10 mouse cellular contexts compared by ENCODE assay signal in genomic region chr12:112435295-112436110, GRCm38 (mm10). TPM values are rescaled to one million over a fixed set of nuclear protein-coding genes. Genes with fewer than 3 reads are reported as not detected.
DNase-seq lines count a peak whose midpoint lies in the region; ATAC-seq and TF ChIP-seq lines count a peak whose summit lies in the region.
"Had no signal": no experiment of that assay in that cellular context is flagged by ENCODE, and none has a peak within 500 bp of the region (broad histone marks: within the 10 kb centered on the region; RNA-seq: fewer than 3 reads in every experiment).

No protein-coding gene starts in this region.

- no peaks in the 10 kb centered on the region for H3K4me1 ChIP-seq in lung, embryonic 14.5 days (ENCODE audit: insufficient read depth)
- peaks cover 4% of the 10 kb centered on the region; the same call in 1 of the 2 replicates for H3K4me1 ChIP-seq in embryonic facial prominence, embryonic 11.5 days (ENCODE audit: control insufficient read depth, insufficient read depth, low read length)
- peaks cover 22% of the 10 kb centered on the region for H3K4me1 ChIP-seq in hindbrain, embryonic 16.5 days (ENCODE audit: control insufficient read depth, insufficient read depth, low read depth, low read length)
- peaks cover 25% of the 10 kb centered on the region for H3K4me1 ChIP-seq in olfactory bulb, adult 2 months (ENCODE audit: control insufficient read depth, insufficient read depth, low read length)
- no peaks in the 10 kb centered on the region for H3K4me1 ChIP-seq in liver, embryonic 12.5 days

- ATAC-seq in lung, embryonic 14.5 days (ENCODE audit: insufficient read depth) = no peak
- peak; percentile 48; the same call in 1 of the 2 replicates for ATAC-seq in embryonic facial prominence, embryonic 11.5 days (replicated peaks; ENCODE audit: insufficient number of reproducible peaks, low FRiP score, low TSS enrichment, low read depth)
- peak; percentile 70 for ATAC-seq in hindbrain, embryonic 16.5 days
- no peak for ATAC-seq in liver, embryonic 12.5 days

- WGBS in lung, embryonic 14.5 days = 61% methylated on average over 21 of the region's 21 CpGs
- 52% methylated on average over 21 of the region's 21 CpGs for WGBS in embryonic facial prominence, embryonic 11.5 days
- 26% methylated on average over 21 of the region's 21 CpGs for WGBS in hindbrain, embryonic 16.5 days
- 28% methylated on average over 21 of the region's 21 CpGs for WGBS in olfactory bulb, adult 2 months
- 62% methylated on average over 21 of the region's 21 CpGs for WGBS in liver, embryonic 12.5 days (ENCODE audit: insufficient replicate concordance)

- H3K9ac ChIP-seq in lung, embryonic 14.5 days = no peak overlapping the region
- H3K9ac ChIP-seq in embryonic facial prominence, embryonic 11.5 days (replicated peaks; ENCODE audit: low read length) = no peak overlapping the region
- H3K9ac ChIP-seq in hindbrain, embryonic 16.5 days (ENCODE audit: low read depth, low read length) = peak overlapping the region; percentile 15; the same call in 1 of the 2 replicates
- no peak overlapping the region for H3K9ac ChIP-seq in liver, embryonic 12.5 days

- no peak overlapping the region for H3K4me3 ChIP-seq in lung, embryonic 14.5 days (ENCODE audit: low read depth, low read length)
- no peak overlapping the region for H3K4me3 ChIP-seq in embryonic facial prominence, embryonic 11.5 days (ENCODE audit: low read depth, low read length)
- H3K4me3 ChIP-seq in hindbrain, embryonic 16.5 days (ENCODE audit: low read length) = no peak overlapping the region
- no peak overlapping the region for H3K4me3 ChIP-seq in olfactory bulb, adult 2 months (ENCODE audit: insufficient read depth, low read depth, low read length)
- H3K4me3 ChIP-seq in liver, embryonic 12.5 days = no peak overlapping the region
- H3K4me3 ChIP-seq: erythroblast, embryonic 14.5 days had no signal

- H3K27ac ChIP-seq in lung, embryonic 14.5 days (ENCODE audit: low read depth) = no peak overlapping the region
- H3K27ac ChIP-seq in embryonic facial prominence, embryonic 11.5 days (replicated peaks; ENCODE audit: low read depth, low read length) = 0 out of 2 replicates have a peak overlapping the region, but pooled peaks have one; percentile 47
- peak overlapping the region; percentile 58 for H3K27ac ChIP-seq in hindbrain, embryonic 16.5 days (ENCODE audit: low read depth, low read length)
- H3K27ac ChIP-seq in olfactory bulb, adult 2 months (ENCODE audit: insufficient read depth, low read depth, low read length) = peak overlapping the region; percentile 42
- no peak overlapping the region for H3K27ac ChIP-seq in liver, embryonic 12.5 days

- TF ChIP-seq POLR2A in olfactory bulb, adult 2 months (IDR thresholded peaks at IDR 0.05; ENCODE audit: insufficient read depth, low read depth, low read length) = no peak

- no peak for TF ChIP-seq CTCF in lung, embryonic 14.5 days (IDR thresholded peaks at IDR 0.05; ENCODE audit: low read depth)
- TF ChIP-seq CTCF in olfactory bulb, adult 2 months (IDR thresholded peaks at IDR 0.05; ENCODE audit: insufficient read depth, low read depth, low read length) = no peak

- peak; percentile 7 for DNase-seq in lung, embryonic 14.5 days
- no peak for DNase-seq in lung, adult 18-20 months
- peak; percentile 24 for DNase-seq in embryonic facial prominence, embryonic 11.5 days (ENCODE audit: low spot score)
- no peak for DNase-seq in kidney, postnatal 36 days
- no peak for DNase-seq in spleen, postnatal 14 days (ENCODE audit: low spot score in 2 of 2)

- H3K27me3 ChIP-seq in lung, embryonic 14.5 days (ENCODE audit: insufficient read depth, low read length) = no peaks in the 10 kb centered on the region
- H3K27me3 ChIP-seq in embryonic facial prominence, embryonic 11.5 days (ENCODE audit: control insufficient read depth, insufficient read depth, low read length) = no peaks in the 10 kb centered on the region
- H3K27me3 ChIP-seq in hindbrain, embryonic 16.5 days (replicated peaks; ENCODE audit: control insufficient read depth, insufficient read depth, low read length) = no peaks in the 10 kb centered on the region
- peaks cover 7% of the 10 kb centered on the region for H3K27me3 ChIP-seq in liver, embryonic 12.5 days (replicated peaks)

- H3K4me2 ChIP-seq in lung, embryonic 14.5 days = no peak overlapping the region
- H3K4me2 ChIP-seq in embryonic facial prominence, embryonic 11.5 days (ENCODE audit: low read depth, low read length) = no peak overlapping the region
- no peak overlapping the region for H3K4me2 ChIP-seq in hindbrain, embryonic 16.5 days (ENCODE audit: low read length)
- no peak overlapping the region for H3K4me2 ChIP-seq in liver, embryonic 12.5 days

- H3K9me3 ChIP-seq in lung, embryonic 14.5 days (ENCODE audit: low read depth, low read length) = no peaks in the 10 kb centered on the region
- H3K9me3 ChIP-seq in embryonic facial prominence, embryonic 11.5 days (replicated peaks; ENCODE audit: control insufficient read depth, low read length) = no peaks in the 10 kb centered on the region
- H3K9me3 ChIP-seq in hindbrain, embryonic 16.5 days (ENCODE audit: control insufficient read depth, low read length) = no peaks in the 10 kb centered on the region
- H3K9me3 ChIP-seq in liver, embryonic 12.5 days (replicated peaks) = no peaks in the 10 kb centered on the region
- H3K9me3 ChIP-seq: G1E had no signal

- H3K36me3 ChIP-seq in lung, embryonic 14.5 days (ENCODE audit: insufficient read depth) = no peaks in the 10 kb centered on the region
- H3K36me3 ChIP-seq in embryonic facial prominence, embryonic 11.5 days (replicated peaks; ENCODE audit: control insufficient read depth, insufficient read depth, low read depth, low read length) = no peaks in the 10 kb centered on the region
- no peaks in the 10 kb centered on the region for H3K36me3 ChIP-seq in hindbrain, embryonic 16.5 days (ENCODE audit: control insufficient read depth, insufficient read depth, low read length)
- no peaks in the 10 kb centered on the region for H3K36me3 ChIP-seq in liver, embryonic 12.5 days
- H3K36me3 ChIP-seq: G1E had no signal

RNA-seq across cellular contexts. Expression of gene A530016L24Rik, which starts 53.7 kb away (rescaled TPM):
- polyA plus RNA-seq in lung, embryonic 14.5 days (2014; fragmentation: Nextera tagmentation; extraction: Ambion mirVana) = not detected in 2 replicates
- not detected in 2 replicates for polyA plus RNA-seq in embryonic facial prominence, embryonic 11.5 days (2014; fragmentation: Nextera tagmentation; extraction: Ambion mirVana)
- 0.10 and 0.12 TPM in 2 replicates for polyA plus RNA-seq in hindbrain, embryonic 16.5 days (2015; fragmentation: Nextera tagmentation; extraction: Ambion mirVana)
- polyA plus RNA-seq in olfactory bulb, adult 2 months (2012; ENCODE audit: insufficient read depth, insufficient read length, low replicate concordance, missing spikeins) = not detected in 2 replicates
- not detected in 2 replicates for polyA plus RNA-seq in liver, embryonic 12.5 days (2016; fragmentation: Nextera tagmentation; extraction: Ambion mirVana)
- polyA plus RNA-seq: G1E had no signal

Comparison
In these comparisons a context has a peak if more than half of its experiments do, and no peak if none do; other contexts are left out.
1. DNase-seq: peak in lung, embryonic 14.5 days (single experiment) and embryonic facial prominence, embryonic 11.5 days (single experiment); none in lung, adult 18-20 months (0 of 2), kidney, postnatal 36 days (0 of 2) and spleen, postnatal 14 days (0 of 2).
2. ATAC-seq: peak in embryonic facial prominence, embryonic 11.5 days (single experiment) and hindbrain, embryonic 16.5 days (single experiment); none in lung, embryonic 14.5 days (single experiment) and liver, embryonic 12.5 days (single experiment).
3. H3K27ac ChIP-seq: peak in embryonic facial prominence, embryonic 11.5 days (single experiment), hindbrain, embryonic 16.5 days (single experiment) and olfactory bulb, adult 2 months (single experiment); none in lung, embryonic 14.5 days (single experiment) and liver, embryonic 12.5 days (single experiment).